Mouse (Mus musculus): Measurements from ENCODE around the gene Mark1. TPM values are rescaled to one million over a fixed set of nuclear protein-coding genes. Genes with fewer than 3 reads are reported as not detected.

Mark1 gene
- total RNA-seq, 2 experiments from 2014 or later = 8.7 to 8.8 TPM

GRCm38 (mm10) chr1:184889454-184889853 is 109.9 kb downstream of the Mark1 start:
- peak; percentile 47 to 63 for DNase-seq

- no peak for DNase-seq
Observed at GRCm38 (mm10) chr1:184886160-184886559, 113.2 kb downstream of the Mark1 start.

GRCm38 (mm10) chr1:184882281-184883268 is 116.8 kb downstream of the Mark1 start, which contains the start of gene C130074G19Rik:
Gene C130074G19Rik, minus strand, starts transcription at chr1:184883218.
- peak; percentile 77 to 86 for DNase-seq

GRCm38 (mm10) chr1:184881861-184882260 is 117.5 kb downstream of the Mark1 start:
- DNase-seq = no peak

GRCm38 (mm10) chr1:184881211-184881610 is 118.2 kb downstream of the Mark1 start:
- no peak for DNase-seq

GRCm38 (mm10) chr1:184878860-184879259 is 120.5 kb downstream of the Mark1 start:
- no peak for DNase-seq

- DNase-seq = no peak
Observed at GRCm38 (mm10) chr1:184877306-184877705, 122.1 kb downstream of the Mark1 start.

- DNase-seq = no peak
Observed at GRCm38 (mm10) chr1:184873910-184874309, 125.5 kb downstream of the Mark1 start.

GRCm38 (mm10) chr1:184872069-184872819 is 127.1 kb downstream of the Mark1 start:
- DNase-seq = no peak

GRCm38 (mm10) chr1:184871506-184871905 is 127.9 kb downstream of the Mark1 start:
- DNase-seq = peak; percentile 22 to 25

GRCm38 (mm10) chr1:184870646-184871385 is 128.6 kb downstream of the Mark1 start:
- DNase-seq = no peak

GRCm38 (mm10) chr1:184869939-184870565 is 129.3 kb downstream of the Mark1 start:
- peak; percentile 31 to 43 for DNase-seq

- DNase-seq = no peak
Observed at GRCm38 (mm10) chr1:184867640-184868120, 131.7 kb downstream of the Mark1 start.

GRCm38 (mm10) chr1:184864381-184864801 is 135.0 kb downstream of the Mark1 start:
- peak; percentile 53 to 80 for DNase-seq

- DNase-seq = no peak
Observed at GRCm38 (mm10) chr1:184862636-184863035, 136.7 kb downstream of the Mark1 start.

- DNase-seq = no peak
Observed at GRCm38 (mm10) chr1:184861551-184861950, 137.8 kb downstream of the Mark1 start.

- peak; percentile 23 to 59 for DNase-seq
Observed at GRCm38 (mm10) chr1:184860276-184860675, 139.1 kb downstream of the Mark1 start.

GRCm38 (mm10) chr1:184858253-184858652 is 141.1 kb downstream of the Mark1 start:
- no peak for DNase-seq

GRCm38 (mm10) chr1:184857216-184857615 is 142.2 kb downstream of the Mark1 start:
- no peak for DNase-seq

- peak; percentile 45 to 53 for DNase-seq
Observed at GRCm38 (mm10) chr1:184853922-184854321, 145.4 kb downstream of the Mark1 start.

- DNase-seq = peak; percentile 89 to 91
Observed at GRCm38 (mm10) chr1:184853339-184853738, 146.0 kb downstream of the Mark1 start.
